Mouse (Mus musculus) liver, postnatal 0 days (tissue): ENCODE data around the gene Trim75.

Experiments used
- CTCF ChIP-seq: sonication (generic); IDR thresholded peaks from 2 replicates; pipeline ENCODE4 v1.5.1; 2016; ENCODE audit warnings: antibody characterized with exemption, low read depth
- EP300 ChIP-seq: IDR thresholded peaks from 2 replicates; pipeline ENCODE4 v1.6.1; 2016; ENCODE audit warnings: antibody characterized with exemption, low read depth, mild to moderate bottlenecking

DNA sequence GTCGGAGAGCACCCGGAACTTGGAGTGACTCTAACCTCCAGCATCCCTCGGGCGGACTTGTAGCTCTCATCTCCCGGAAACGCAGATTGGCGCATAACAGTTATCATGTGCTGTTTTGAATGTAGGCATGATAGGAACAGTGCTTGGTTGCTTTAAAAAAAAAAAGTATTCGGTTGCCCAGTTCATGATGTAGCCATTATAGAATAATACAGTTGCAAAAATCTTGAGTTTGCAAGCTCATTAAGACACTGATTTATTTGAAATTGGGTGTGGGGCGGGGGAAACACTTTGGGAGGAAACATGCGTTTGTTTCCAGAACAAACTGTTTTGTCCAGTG lies 40.0 kb downstream of the Trim75 start:
- TF ChIP-seq CTCF (no peak), EP300 (no peak)
